Mouse (Mus musculus) kidney, adult 8-10 months (tissue): ENCODE measurements around the gene Gng7.

Source experiments
- DNase-seq, 2 experiments: peaks; one replicate each; pipeline ENCODE4 v3.0.0; 2022

The Gng7 gene

GRCm38 (mm10) chr10:80940988-80941347 is 73.8 kb downstream of the Gng7 start:
- DNase-seq = no peak

- peak; percentile 85 to 89 for DNase-seq
Observed at GRCm38 (mm10) chr10:80940320-80940987, 74.3 kb downstream of the Gng7 start.

GRCm38 (mm10) chr10:80939671-80940070 is 75.1 kb downstream of the Gng7 start:
- peak; percentile 86 to 87 for DNase-seq

GRCm38 (mm10) chr10:80938831-80939550 is 75.8 kb downstream of the Gng7 start:
- DNase-seq = no peak

GRCm38 (mm10) chr10:80937646-80938045 is 77.1 kb downstream of the Gng7 start:
- DNase-seq = peak; percentile 82 to 85

GRCm38 (mm10) chr10:80936810-80937164 is 78.0 kb downstream of the Gng7 start:
- DNase-seq = no peak

GRCm38 (mm10) chr10:80936135-80936809 is 78.5 kb downstream of the Gng7 start:
- peak in 1 of 2 experiments; percentile 68 for DNase-seq

GRCm38 (mm10) chr10:80935698-80936097 is 79.0 kb downstream of the Gng7 start:
- no peak for DNase-seq

GRCm38 (mm10) chr10:80935241-80935640 is 79.5 kb downstream of the Gng7 start:
- DNase-seq = no peak

GRCm38 (mm10) chr10:80934136-80934985 is 80.4 kb downstream of the Gng7 start:
- no peak for DNase-seq

- no peak for DNase-seq
Observed at GRCm38 (mm10) chr10:80933421-80933979, 81.2 kb downstream of the Gng7 start.

- no peak for DNase-seq
Observed at GRCm38 (mm10) chr10:80932700-80933420, 81.9 kb downstream of the Gng7 start.

GRCm38 (mm10) chr10:80932206-80932605 is 82.5 kb downstream of the Gng7 start:
- DNase-seq = no peak

GRCm38 (mm10) chr10:80931695-80932094 is 83.0 kb downstream of the Gng7 start:
- DNase-seq = no peak

- peak in 1 of 2 experiments; percentile 45 for DNase-seq
Observed at GRCm38 (mm10) chr10:80931153-80931671, 83.5 kb downstream of the Gng7 start.

GRCm38 (mm10) chr10:80930361-80931152 is 84.2 kb downstream of the Gng7 start:
- no peak for DNase-seq

- peak; percentile 98 to 99 for DNase-seq
Observed at GRCm38 (mm10) chr10:80929299-80930226, 85.2 kb downstream of the Gng7 start, which contains the start of gene Gadd45b. Gene Gadd45b (plus strand): TSS chr10:80930073.

- peak; percentile 86 to 90 for DNase-seq
Observed at GRCm38 (mm10) chr10:80928586-80929298, 86.0 kb downstream of the Gng7 start.

- no peak for DNase-seq
Observed at GRCm38 (mm10) chr10:80925472-80925871, 89.3 kb downstream of the Gng7 start.
